Mouse (Mus musculus) hindbrain, embryonic 14.5 days (tissue): ENCODE data around the gene Ranbp10. TPM values are rescaled to one million over a fixed set of nuclear protein-coding genes. Genes with fewer than 3 reads are reported as not detected.

ENCODE experiments used
- ATAC-seq: fragments of 200-750 bp; cut with Nextera tagmentation; 2 replicates; pipeline ENCODE4 v1.8.0; 2017; ENCODE audit warnings: moderate number of reproducible peaks, mild to moderate bottlenecking, moderate TSS enrichment, moderate library complexity; ENCODE audit not compliant: low FRiP score
- DNase-seq: peaks from one replicate; pipeline ENCODE4 v3.0.0-alpha.2; 2015; ENCODE audit warnings: low spot score
- H3K27ac ChIP-seq: fragments of 300-500 bp; sonication (generic); 2 replicates; pipeline ENCODE4 v1.5.1; 2014; ENCODE audit warnings: mild to moderate bottlenecking, moderate library complexity
- H3K27me3 ChIP-seq: fragments of 300-500 bp; sonication (generic); 2 replicates; pipeline ENCODE4 v1.6.1; 2014; ENCODE audit warnings: mild to moderate bottlenecking, low read length, mixed read lengths; ENCODE audit not compliant: control insufficient read depth, insufficient read depth
- H3K36me3 ChIP-seq: fragments of 300-500 bp; sonication (generic); replicated peaks from 2 replicates; pipeline ENCODE4 v1.6.1; 2014; ENCODE audit not compliant: control insufficient read depth, insufficient read depth
- H3K4me1 ChIP-seq: fragments of 300-500 bp; sonication (generic); replicated peaks from 2 replicates; pipeline ENCODE4 v1.6.1; 2014; ENCODE audit warnings: antibody characterized with exemption, low read length, mixed read lengths; ENCODE audit not compliant: control insufficient read depth, insufficient read depth
- H3K4me2 ChIP-seq: fragments of 300-500 bp; sonication (generic); replicated peaks from 2 replicates; pipeline ENCODE4 v1.6.1; 2014; ENCODE audit warnings: mild to moderate bottlenecking, moderate library complexity
- H3K4me3 ChIP-seq: fragments of 300-500 bp; sonication (generic); replicated peaks from 2 replicates; pipeline ENCODE4 v1.5.1; 2014; ENCODE audit warnings: mild to moderate bottlenecking, low read length
- H3K9ac ChIP-seq: fragments of 300-500 bp; sonication (generic); 2 replicates; pipeline ENCODE4 v1.6.1; 2014
- H3K9me3 ChIP-seq: fragments of 300-500 bp; sonication (generic); 2 replicates; pipeline ENCODE4 v1.6.1; 2016; ENCODE audit warnings: low read length; ENCODE audit not compliant: control insufficient read depth
- WGBS: fragments of 180-500 bp; shearing (Covaris S2); extraction: QIAGEN DNeasy Blood & Tissue Kit; methylation state at CpG from one replicate; pipeline ENCODE4 v1.1.7; 2014; 5-methylcytosine and 5-hydroxymethylcytosine counted together
- polyA plus RNA-seq: library from polyadenylated mRNA; unstranded; fragments of >200 nt; fragmentation: Nextera tagmentation; extraction: Ambion mirVana; gene quantifications from 2 replicates; pipeline ENCODE4 v1.2.1, GENCODE M21; 2014

The Ranbp10 gene
- polyA plus RNA-seq, 1 experiment from 2014 or later, result 10.4 TPM

DNA sequence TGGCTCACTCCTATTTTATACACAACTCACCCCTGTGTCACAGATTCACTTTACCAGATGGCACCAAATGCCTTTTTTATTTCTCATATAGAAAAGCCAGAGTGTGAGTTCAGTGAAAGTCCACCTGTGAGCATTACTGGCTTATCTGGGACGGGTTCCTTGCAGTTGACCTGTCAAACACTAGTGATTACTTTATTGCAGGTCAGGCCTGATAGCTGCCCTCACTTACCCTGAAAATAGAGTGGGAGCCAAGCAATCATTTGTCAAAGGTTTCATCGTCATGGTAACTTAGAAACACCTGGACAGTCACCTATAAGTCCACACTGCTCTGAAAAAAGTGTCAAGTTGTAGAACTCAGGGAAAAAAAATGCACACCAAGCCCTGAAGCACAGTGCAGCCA, 72.5 kb downstream of the Ranbp10 start:
- Histone ChIP-seq H3K27me3 (no peaks in the 10 kb centered on the region), H3K4me1 (peaks cover 48% of the 10 kb centered on the region), H3K36me3 (no peaks in the 10 kb centered on the region), H3K4me2 (no peak overlapping the region), H3K27ac (no peak overlapping the region), H3K4me3 (no peak overlapping the region), H3K9me3 (no peaks in the 10 kb centered on the region), H3K9ac (no peak overlapping the region)
- no peak for ATAC-seq
- no peak for DNase-seq
- 86% methylated on average over 2 of the region's 2 CpGs for WGBS

DNA sequence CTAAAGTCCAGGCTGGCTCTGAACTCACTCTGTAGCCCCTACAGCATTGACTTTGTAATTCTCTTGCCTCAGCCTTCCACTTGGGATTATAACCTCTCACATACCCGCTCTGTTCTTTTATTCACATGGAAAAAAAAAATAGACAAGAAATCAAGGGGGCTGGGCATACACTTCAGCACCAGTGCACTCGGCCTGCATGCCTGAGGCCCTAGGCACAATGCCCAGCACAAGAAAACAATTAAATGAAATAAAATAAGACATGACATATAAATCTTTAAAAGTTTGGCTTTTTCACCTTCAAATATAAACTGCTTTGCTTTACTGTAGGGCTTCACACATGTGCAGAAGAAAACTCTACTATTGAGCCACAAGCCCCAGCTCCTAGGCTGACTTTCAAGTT, 73.2 kb downstream of the Ranbp10 start:
- no peak for ATAC-seq
- no peak for DNase-seq
- WGBS, result 61% methylated on average over 2 of the region's 2 CpGs

DNA sequence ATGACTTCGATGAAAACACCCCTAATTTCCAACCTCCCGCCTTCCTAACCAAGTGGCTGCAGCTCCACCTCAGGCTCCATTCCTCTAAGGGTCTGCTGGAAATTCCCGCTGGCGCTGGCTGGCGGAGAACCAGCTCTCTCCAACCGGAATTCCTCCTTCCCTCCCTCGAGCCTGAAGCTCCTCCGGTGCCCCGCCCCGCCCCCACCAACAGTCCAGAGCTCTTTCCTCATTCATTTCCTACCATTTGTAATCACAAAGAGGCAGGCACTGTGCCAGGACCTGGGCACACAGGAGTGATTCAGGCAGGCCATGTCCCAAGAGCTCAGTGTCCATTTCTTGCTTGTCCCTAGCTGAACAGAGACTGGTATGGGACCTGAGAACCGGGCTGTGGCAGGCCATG, 76.5 kb downstream of the Ranbp10 start:
- Histone ChIP-seq H3K4me3 (no peak overlapping the region), H3K4me2 (peak overlapping the region; percentile 20), H3K4me1 (peaks cover 38% of the 10 kb centered on the region), H3K9me3 (no peaks in the 10 kb centered on the region), H3K27ac (no peak overlapping the region), H3K9ac (peak overlapping the region; percentile 32; the same call in 1 of the 2 replicates), H3K27me3 (no peaks in the 10 kb centered on the region), H3K36me3 (no peaks in the 10 kb centered on the region)
- WGBS, result 10% methylated on average over 11 of the region's 11 CpGs
- DNase-seq, result peak; percentile 38
- ATAC-seq, result peak; percentile 48; the same call in 1 of the 2 replicates

More for the DNA sequence above, 73.2 kb downstream of the Ranbp10 start:
- Histone ChIP-seq H3K9me3 (no peaks in the 10 kb centered on the region), H3K27me3 (no peaks in the 10 kb centered on the region), H3K4me2 (no peak overlapping the region), H3K4me3 (no peak overlapping the region), H3K4me1 (peaks cover 47% of the 10 kb centered on the region), H3K27ac (no peak overlapping the region), H3K36me3 (no peaks in the 10 kb centered on the region), H3K9ac (no peak overlapping the region)

DNA sequence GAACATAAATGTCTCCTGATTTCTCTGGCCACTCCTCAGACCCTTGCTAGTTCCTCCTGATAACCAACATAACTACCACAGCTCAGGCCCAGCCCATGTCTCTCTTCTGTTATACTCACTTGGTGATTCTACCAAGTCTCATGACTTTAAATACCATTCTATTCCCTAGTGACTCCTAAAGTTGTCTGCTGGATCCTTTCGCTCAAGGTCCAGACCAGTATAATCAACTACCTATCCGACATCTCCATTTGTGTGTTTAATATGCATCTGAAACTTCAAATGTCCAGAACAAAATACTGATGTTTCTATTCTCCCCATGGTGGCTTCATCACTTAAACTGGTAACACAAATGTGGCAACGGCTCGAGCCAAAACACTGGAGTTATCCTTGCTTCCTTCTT, 83.8 kb downstream of the Ranbp10 start:
- H3K9me3 ChIP-seq, result no peaks in the 10 kb centered on the region
- 90% methylated on average over 4 of the region's 4 CpGs for WGBS
- H3K4me1 ChIP-seq, result no peaks in the 10 kb centered on the region; the same call in 1 of the 2 replicates
- DNase-seq (no peak), ATAC-seq (no peak)
- H3K27ac ChIP-seq, result no peak overlapping the region
- H3K27me3 ChIP-seq, result no peaks in the 10 kb centered on the region
- H3K36me3 ChIP-seq, result 0 out of 2 replicates have a peak, but pooled peaks cover 1% of the 10 kb centered on the region
- no peak overlapping the region for H3K9ac ChIP-seq
- H3K4me3 ChIP-seq, result no peak overlapping the region
- no peak overlapping the region for H3K4me2 ChIP-seq

DNA sequence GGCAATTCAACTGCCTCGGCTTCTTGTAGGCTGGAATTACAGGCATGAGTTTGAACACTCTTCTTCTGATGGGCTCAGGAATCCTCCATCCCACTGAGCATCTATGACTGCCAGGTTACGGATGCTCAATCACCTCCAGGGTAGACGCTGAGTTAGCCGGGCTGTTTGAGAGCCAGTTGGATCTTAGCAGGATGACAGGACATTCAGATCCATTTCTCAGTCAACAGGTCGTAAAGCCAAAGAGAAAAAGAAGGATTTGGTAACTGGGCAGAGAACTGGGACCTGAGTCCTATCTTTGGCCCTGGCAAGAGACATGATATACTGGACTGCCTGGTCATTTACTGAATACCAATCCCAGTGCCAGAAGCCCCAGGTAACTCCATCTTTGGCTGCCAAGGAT, 87.9 kb downstream of the Ranbp10 start:
- DNase-seq (no peak), ATAC-seq (no peak)
- no peaks in the 10 kb centered on the region for H3K27me3 ChIP-seq
- no peak overlapping the region for H3K27ac ChIP-seq
- no peak overlapping the region for H3K4me2 ChIP-seq
- 0 out of 2 replicates have a peak, but pooled peaks cover 4% of the 10 kb centered on the region for H3K36me3 ChIP-seq
- H3K4me1 ChIP-seq, result no peaks in the 10 kb centered on the region
- H3K4me3 ChIP-seq, result no peak overlapping the region
- WGBS, result 95% methylated on average over 5 of the region's 5 CpGs
- H3K9me3 ChIP-seq, result no peaks in the 10 kb centered on the region
- H3K9ac ChIP-seq, result no peak overlapping the region

DNA sequence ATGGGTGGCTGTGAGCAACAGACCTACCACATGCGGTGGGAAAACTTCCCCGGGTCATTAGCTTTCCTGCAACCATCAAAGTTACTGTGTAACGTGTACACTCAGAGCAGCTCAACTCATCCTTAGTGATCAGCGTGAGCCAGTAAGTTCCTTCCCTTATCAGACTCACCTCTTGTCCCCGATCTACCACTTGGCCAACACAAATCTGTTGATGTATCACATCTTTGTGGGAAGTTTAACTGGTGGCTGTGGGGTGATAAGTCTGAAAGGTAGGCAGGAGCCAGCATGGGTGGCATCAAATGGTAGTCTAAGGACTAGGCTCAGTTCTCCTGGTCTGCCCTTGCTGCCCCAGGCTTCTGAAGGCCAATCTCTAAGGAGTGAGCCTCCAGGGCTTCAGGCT, 95.0 kb downstream of the Ranbp10 start:
- ATAC-seq (no peak), DNase-seq (no peak)
- Histone ChIP-seq H3K4me1 (no peaks in the 10 kb centered on the region), H3K36me3 (peaks cover 19% of the 10 kb centered on the region), H3K9ac (no peak overlapping the region), H3K27me3 (no peaks in the 10 kb centered on the region), H3K9me3 (no peaks in the 10 kb centered on the region), H3K4me2 (no peak overlapping the region), H3K27ac (no peak overlapping the region), H3K4me3 (no peak overlapping the region)
- 91% methylated on average over 5 of the region's 5 CpGs for WGBS

DNA sequence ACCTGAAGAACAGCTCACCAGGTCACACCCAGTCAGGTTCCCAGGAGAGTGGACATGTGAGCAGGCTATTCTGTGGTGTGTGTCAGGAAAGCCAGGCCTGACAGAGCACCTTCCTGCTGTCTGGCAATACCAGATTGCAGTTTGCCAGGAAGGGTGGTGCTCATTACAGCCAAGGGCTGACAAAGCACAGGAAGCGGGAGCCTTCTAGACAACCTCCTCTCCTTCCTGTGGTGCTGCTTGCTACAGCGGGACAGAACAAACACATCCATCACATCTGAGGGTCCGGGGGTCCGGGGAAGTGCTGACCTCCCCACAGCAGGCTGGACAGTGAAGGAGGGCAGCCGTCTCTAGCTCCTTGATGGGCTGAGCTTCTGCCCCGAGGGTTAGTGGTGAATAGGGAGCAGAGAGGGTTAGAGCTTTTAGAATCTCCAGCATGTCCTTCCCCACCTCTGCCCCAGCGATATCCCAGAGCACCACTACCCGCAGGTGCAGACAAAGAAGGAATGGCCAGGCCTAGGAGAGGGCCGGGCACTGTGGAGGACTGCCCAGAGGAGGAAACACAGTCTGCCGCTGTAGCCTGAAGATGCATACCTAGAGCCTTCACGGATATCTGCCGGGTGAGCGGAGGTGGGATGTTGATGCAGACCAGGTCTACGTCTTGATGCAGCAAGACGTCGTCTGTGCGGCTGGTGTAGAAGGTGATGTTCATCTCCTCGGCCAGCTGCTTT, 99.6 kb downstream of the Ranbp10 start:
- 95% methylated on average over 18 of the region's 18 CpGs for WGBS
- DNase-seq (no peak), ATAC-seq (no peak)
- peaks cover 52% of the 10 kb centered on the region for H3K36me3 ChIP-seq
- H3K9me3 ChIP-seq, result no peaks in the 10 kb centered on the region
- H3K4me3 ChIP-seq, result no peak overlapping the region
- no peaks in the 10 kb centered on the region for H3K4me1 ChIP-seq
- H3K9ac ChIP-seq, result no peak overlapping the region
- no peaks in the 10 kb centered on the region for H3K27me3 ChIP-seq
- no peak overlapping the region for H3K4me2 ChIP-seq
- H3K27ac ChIP-seq, result no peak overlapping the region

DNA sequence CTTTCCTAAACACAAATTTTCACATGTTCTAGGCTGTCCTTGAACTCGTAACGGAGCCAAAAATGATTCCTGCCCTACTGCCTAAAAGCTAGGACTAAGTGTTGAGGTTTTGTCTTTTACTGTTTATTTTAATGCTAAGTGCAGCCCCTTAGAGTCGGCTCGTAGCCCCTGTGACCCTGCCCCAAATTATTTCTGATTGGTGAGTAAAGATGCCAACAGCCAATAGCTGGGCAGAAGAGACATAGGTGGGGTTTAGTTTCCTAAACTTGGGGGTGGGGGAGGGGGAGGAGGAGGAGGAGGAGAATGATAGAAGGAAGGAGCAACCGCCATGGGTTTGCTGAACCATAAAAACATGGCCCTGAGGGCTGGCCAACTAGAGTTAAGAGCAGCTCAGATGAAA, 101.4 kb downstream of the Ranbp10 start:
- Histone ChIP-seq H3K27ac (no peak overlapping the region), H3K4me3 (no peak overlapping the region), H3K9ac (no peak overlapping the region), H3K9me3 (no peaks in the 10 kb centered on the region), H3K4me2 (no peak overlapping the region), H3K4me1 (no peaks in the 10 kb centered on the region), H3K27me3 (no peaks in the 10 kb centered on the region), H3K36me3 (peaks cover 56% of the 10 kb centered on the region)
- WGBS, result 86% methylated on average over 5 of the region's 5 CpGs
- ATAC-seq, result no peak
- no peak for DNase-seq

DNA sequence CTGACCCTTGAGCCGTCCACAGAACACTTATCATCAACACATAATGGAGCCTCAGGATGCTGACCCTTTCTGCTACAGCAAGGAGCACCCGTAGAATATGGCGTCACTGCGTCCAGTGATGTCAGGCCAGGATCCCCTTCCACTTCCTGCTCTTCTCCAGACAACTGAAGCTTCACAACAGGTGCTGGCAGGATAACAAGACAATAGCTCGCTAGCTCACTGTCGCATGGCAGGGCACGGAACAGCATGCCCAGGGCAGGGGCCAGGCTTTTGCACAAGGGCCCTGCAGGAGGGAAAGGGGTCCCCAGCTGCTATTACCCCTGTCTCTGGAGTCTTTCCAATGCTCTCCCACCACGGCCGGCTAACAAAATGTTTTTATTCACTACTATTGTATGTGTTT, 104.3 kb downstream of the Ranbp10 start:
- no peak overlapping the region for H3K4me3 ChIP-seq
- no peaks in the 10 kb centered on the region for H3K27me3 ChIP-seq
- peaks cover 62% of the 10 kb centered on the region for H3K36me3 ChIP-seq
- no peak overlapping the region for H3K4me2 ChIP-seq
- H3K9ac ChIP-seq, result no peak overlapping the region
- 89% methylated on average over 9 of the region's 9 CpGs for WGBS
- H3K9me3 ChIP-seq, result no peaks in the 10 kb centered on the region
- no peak for ATAC-seq
- H3K27ac ChIP-seq, result no peak overlapping the region
- H3K4me1 ChIP-seq, result no peaks in the 10 kb centered on the region
- no peak for DNase-seq

DNA sequence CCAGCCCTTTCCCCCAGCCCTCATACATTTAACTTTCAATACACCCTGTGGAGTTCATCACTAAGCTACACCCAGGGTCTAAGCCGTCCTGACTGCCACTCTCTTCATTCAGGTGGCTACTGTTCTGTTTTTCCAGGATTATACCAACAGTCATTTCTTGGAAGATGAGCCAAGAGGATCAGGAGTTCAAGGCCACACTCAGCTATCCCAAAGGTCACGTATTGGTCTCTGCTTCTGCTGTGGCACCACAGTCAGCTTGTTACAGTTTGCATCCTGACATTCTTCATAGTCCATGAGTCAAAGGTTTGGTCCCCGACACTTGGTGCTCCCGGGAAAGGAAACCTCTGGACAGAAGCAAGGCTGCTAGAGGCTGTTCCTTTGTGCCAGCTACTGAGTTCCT, 107.5 kb downstream of the Ranbp10 start:
- Histone ChIP-seq H3K9ac (no peak overlapping the region), H3K27me3 (no peaks in the 10 kb centered on the region), H3K4me3 (no peak overlapping the region), H3K4me1 (no peaks in the 10 kb centered on the region), H3K36me3 (peaks cover 57% of the 10 kb centered on the region), H3K27ac (no peak overlapping the region), H3K4me2 (no peak overlapping the region), H3K9me3 (no peaks in the 10 kb centered on the region)
- DNase-seq (no peak), ATAC-seq (no peak)
- WGBS, result 90% methylated on average over 4 of the region's 4 CpGs
